Mouse (Mus musculus) cerebral cortex, adult 2 months (tissue): ENCODE results near the gene Prrc2b.

Experiments
- WGBS: fragments of 180-500 bp; shearing (Covaris S2); methylation state at CpG from one replicate; pipeline ENCODE4 v1.1.7; 2018; 5-methylcytosine and 5-hydroxymethylcytosine counted together

Gene Prrc2b

GRCm38 (mm10) chr2:32221577-32221976 is 70.7 kb downstream of the Prrc2b start:
- 57% methylated on average over 7 of the region's 7 CpGs for WGBS

DNA sequence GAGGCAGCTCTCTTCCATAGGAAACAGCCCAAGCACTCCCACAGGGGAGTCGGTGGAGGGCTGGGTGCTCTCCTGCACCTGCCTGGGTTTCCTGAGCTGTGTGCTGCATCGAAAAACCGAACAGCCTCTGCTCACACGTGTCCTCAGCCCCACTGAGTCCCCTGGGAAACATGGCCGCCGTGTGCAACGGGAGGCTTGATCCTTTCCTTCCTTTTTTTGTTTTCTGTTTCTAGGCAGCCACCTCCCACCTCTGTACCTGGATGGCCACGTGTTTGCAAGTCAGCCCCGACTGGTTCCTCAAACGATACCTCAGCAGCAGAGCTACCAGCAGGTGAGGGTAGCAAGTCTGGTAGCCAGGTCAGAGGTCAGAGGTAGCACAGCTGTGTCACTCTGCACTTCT is 71.2 kb downstream of the Prrc2b start:
- 63% methylated on average over 10 of the region's 10 CpGs for WGBS

DNA sequence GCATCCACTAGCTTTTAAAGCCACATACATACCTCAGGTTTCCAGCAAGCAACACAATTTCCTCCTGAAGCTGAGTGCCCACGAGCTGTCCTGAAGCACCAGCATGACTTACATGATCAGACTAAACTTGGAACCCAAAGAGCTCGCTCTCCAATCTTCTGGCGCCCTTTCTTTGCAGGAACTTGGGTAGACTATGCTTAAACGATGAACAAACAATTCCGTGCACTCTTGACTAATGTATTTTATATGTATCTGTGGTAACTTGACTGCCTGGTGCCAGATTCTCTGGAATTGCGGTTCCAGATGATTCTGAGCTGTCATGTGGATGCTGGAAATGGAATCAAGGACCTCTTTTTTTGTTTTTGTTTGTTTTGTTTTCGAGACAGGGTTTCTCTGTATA is 84.6 kb downstream of the Prrc2b start:
- WGBS, result 17% methylated on average over 7 of the region's 7 CpGs

DNA sequence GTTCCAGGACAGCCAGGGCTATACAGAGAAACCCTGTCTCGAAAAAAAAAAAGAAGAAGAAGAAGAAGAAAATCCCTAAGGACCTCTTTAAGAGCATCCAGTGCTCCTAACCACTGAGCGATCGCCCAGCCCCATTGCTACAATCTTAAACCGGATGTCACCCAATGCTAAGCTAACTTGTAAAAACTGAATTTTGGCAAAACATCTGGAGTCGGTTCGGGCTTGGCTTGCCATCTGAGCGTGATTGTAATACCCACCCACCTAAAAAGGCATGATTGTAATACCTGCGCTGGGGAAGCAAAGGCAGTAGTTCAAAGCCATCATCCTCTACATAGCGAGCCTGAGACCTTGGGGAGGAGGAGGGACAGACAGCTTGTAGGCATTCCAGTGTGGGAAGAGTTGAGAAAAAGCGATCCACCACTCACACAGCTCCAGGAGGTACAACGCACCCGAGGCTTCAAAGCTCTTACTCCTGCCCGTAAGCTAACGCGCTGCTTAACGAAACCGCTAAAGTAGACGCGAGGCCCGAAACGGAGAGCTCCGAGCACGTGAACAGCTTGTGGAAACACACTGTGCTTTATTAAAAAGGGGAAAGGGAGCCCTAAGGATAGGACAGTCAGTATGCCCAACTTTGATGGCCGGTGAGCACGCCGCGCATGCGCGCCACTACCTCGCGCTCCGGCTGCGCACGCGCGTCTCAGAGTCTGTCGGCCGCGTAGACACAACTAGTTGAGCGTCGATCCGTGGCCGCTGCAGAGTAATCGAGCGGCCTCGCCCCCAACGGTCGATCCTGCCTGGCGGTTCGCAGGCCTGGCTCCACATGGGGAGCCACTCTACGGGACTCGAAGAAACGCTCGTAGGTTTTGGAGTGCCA is 85.2 kb downstream of the Prrc2b start, which contains the start of gene Pomt1:
Gene Pomt1, plus strand, starts transcription at position 705 of the 874 bp plus-strand sequence.
- WGBS, result under 1% methylated on average over 54 of the region's 54 CpGs

GRCm38 (mm10) chr2:32236760-32237487 is 86.0 kb downstream of the Prrc2b start:
- under 1% methylated on average over 20 of the region's 20 CpGs for WGBS

DNA sequence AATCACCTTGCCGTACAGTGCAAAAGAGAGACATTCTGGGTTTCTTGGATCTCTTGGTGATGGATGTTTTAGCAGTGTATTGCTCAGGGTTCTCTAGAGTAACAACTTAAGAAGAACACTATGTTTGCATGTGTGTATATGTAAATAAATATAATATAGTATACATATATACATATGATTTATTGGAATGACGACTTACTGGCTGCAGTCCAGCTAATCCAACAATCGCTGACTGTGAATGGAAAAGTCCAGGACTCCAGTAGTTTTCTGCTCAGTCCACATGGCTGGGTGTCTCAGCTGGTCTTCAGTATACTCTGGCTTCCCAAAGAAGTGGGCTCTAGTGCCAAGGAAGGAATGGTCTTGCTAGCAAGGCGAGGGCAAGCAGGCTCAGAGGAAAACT is 86.7 kb downstream of the Prrc2b start:
- WGBS, result 37% methylated on average over 4 of the region's 4 CpGs

DNA sequence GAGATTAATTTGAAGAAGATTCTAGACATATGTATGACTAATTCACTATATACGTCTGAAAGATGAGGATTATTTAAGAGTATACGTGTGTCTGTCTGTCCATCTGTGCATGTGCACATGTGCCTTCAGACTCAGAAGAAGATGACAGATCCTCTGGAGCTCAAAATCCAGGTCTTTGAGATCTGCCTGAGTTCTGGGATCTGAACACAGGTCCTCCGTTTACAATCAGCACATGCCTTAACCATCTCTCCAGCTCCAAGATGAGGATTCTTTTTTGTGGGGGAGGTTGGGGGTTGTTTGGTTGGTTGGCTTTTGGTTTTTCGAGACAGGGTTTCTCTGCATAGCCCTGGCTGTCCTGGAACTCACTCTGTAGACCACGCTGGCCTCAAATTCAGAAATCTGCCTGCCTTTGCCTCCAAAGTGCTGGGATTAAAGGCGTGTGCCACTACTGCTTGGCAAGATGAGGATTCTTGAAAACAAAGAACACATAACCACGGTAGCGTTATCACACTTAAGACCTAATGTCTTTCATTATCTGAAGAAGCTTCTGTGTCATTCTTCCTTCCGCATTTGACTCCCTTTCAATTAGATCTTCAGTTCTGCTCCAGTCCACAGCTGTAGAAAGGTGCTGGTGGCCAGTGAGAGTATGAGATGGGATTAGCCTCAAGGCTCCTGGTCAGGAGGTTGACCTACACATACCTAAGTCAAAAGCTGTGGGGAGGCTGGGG is 88.0 kb downstream of the Prrc2b start:
- 93% methylated on average over 9 of the region's 9 CpGs for WGBS

GRCm38 (mm10) chr2:32240591-32240990 is 89.7 kb downstream of the Prrc2b start:
- 88% methylated on average over 5 of the region's 5 CpGs for WGBS

GRCm38 (mm10) chr2:32242986-32243385 is 92.1 kb downstream of the Prrc2b start:
- 91% methylated on average over 4 of the region's 4 CpGs for WGBS

- 84% methylated on average over 4 of the region's 4 CpGs for whole genome bisulfite sequencing
Observed at GRCm38 (mm10) chr2:32246741-32247140, 95.9 kb downstream of the Prrc2b start.

DNA sequence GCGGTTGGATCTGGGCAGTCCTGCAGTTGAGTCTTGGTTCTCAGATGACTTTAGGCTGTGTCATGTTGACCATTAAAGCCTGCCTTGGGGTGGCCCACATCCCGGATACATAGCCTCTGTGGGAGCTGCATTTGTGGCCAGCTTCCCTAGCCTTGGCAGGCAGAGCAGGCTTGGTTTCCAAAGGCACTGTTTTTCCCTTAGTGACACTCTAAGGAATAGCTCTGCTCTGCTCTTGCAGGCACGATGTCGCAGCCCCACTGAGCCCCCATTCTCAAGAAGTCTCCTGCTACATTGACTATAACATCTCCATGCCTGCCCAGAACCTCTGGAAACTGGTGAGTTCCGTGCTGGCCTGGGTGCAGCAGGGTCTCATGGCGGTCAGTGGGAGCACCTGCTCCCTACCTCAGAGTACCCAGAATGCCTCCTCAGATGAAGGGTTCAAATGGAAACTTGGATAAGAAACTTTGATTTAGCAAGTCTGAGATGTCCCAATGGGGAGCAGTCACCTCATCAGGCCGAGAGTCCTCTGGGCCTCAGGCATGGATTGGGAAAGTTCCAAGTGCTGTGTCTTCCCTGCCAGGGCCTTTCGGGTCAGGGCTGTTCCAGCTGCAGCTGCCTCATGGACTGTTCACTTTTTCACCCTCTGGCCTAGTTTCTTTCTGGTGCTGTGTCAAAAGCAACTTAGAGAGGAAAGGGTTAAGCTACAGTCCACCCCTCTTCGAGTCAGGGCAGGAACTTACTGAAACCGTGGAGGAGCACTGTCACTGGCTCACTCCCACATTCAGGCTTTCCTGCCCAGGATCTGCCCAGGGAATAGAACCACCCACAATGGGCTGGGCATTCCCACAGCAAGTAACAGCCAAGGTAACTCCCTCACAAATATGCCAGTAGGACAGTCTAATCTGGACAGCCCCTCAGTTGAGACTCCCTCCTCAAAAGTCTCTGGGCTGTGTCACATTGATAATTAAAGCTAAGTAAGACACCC is 97.8 kb downstream of the Prrc2b start:
- 70% methylated on average over 10 of the region's 10 CpGs for WGBS

- 85% methylated on average over 12 of the region's 12 CpGs for WGBS
Observed at GRCm38 (mm10) chr2:32251791-32252527, 101.1 kb downstream of the Prrc2b start.

- 89% methylated on average over 5 of the region's 5 CpGs for WGBS
Observed at GRCm38 (mm10) chr2:32252658-32253057, 101.8 kb downstream of the Prrc2b start.

DNA sequence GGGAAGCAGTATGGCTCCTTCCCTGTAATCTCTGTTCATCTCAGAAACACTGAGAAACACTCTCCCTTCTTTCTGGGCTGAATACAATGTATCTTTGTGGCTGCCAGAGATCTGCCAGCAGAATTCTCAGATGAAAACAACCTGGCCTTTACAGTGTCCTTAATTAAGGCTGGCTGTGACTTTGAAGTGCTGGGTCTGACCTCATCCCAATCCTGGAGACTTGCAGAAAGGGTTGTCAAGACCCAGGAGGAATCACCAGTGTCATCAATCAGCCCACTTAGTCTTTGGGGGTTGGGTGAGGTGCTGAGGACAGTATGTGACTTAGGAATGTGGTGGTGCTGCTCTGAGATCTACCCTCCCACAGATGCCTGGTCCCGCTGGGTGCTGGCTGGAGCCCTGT is 102.5 kb downstream of the Prrc2b start:
- WGBS, result 88% methylated on average over 1 of the region's 1 CpGs

- 79% methylated on average over 5 of the region's 5 CpGs for WGBS
Observed at GRCm38 (mm10) chr2:32254563-32254962, 103.7 kb downstream of the Prrc2b start.

DNA sequence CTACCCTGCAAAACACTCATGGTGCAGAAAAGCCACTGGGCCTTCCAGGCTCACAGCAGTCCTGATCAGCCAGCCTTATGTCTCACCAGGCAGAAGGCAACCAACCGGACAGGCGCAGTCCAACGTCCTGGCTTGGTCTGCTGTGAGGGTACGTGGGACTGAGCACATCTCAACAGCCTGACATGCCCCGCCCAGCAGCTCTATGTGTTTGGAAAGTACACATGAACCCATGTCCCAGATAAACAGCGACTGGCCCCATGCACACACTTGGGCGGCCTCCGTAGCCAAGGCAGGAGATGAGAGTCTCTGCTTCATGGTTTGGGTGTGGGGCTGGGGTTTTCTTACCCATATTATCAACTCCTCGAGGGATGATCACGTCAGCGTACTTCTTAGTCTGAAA is 105.4 kb downstream of the Prrc2b start:
- WGBS, result 92% methylated on average over 11 of the region's 11 CpGs

- WGBS, result 52% methylated on average over 6 of the region's 6 CpGs
Observed at GRCm38 (mm10) chr2:32258887-32259533, 108.1 kb downstream of the Prrc2b start.

GRCm38 (mm10) chr2:32259657-32260417 is 109.0 kb downstream of the Prrc2b start, which contains the start of gene Uck1:
Gene Uck1 (minus strand): TSS chr2:32260159.
- WGBS, result under 1% methylated on average over 59 of the region's 59 CpGs

DNA sequence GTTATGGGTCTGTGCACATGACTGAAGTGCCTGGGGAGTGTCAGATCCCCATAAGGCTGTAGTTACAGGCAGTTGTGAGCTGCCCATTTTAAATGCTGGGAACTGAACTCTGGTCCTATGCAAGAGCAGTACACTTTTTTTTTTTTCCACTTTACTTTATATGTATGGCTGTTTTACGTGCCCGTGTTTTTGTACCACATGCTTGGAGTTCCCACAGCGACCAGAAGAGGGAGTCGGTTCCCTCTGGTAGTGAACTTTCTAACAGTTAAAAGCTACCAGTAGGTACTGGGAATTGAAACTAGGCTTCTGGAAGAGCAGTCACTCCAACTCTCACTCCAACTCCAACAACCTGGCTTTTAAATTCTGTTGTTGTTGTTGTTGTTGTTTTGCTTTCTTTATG is 109.8 kb downstream of the Prrc2b start:
- 23% methylated on average over 4 of the region's 4 CpGs for WGBS
